Mouse (Mus musculus) adrenal gland, adult 2 months (tissue): Measurements from ENCODE around the gene Myo1d. TPM values are rescaled to one million over a fixed set of nuclear protein-coding genes. Genes with fewer than 3 reads are reported as not detected.

ENCODE experiments used
- polyA plus RNA-seq: library from polyadenylated mRNA; depleted of rRNA; stranded (reverse); fragments of >200 nt; gene quantifications from 2 replicates; pipeline ENCODE4 v1.2.3, GENCODE M21; 2012; rRNA removed
- total RNA-seq, 2 experiments: library from RNA; stranded (reverse); gene quantifications; 2 replicates each; pipeline ENCODE4 v1.2.3; 2021

Gene Myo1d
- total and polyA plus RNA-seq, 3 experiments: 63.8 to 87.9 (median 70.7) TPM

Other genes starting within 250 kb of the Myo1d start
- 10 to 100 TPM; 39.6 to 73.2 TPM for gene Tmem98, start 30.1 kb upstream of the Myo1d start, total RNA-seq
- 76.9 and 108 TPM in 2 replicates for gene Tmem98, start 30.1 kb upstream of the Myo1d start, polyA plus RNA-seq
- gene Spaca3, start 78.3 kb upstream of the Myo1d start, total RNA-seq: not detected
- not detected in 2 replicates for gene Spaca3, start 78.3 kb upstream of the Myo1d start, polyA plus RNA-seq